Mouse (Mus musculus): ENCODE measurements around the gene Platr25.
A peak's percentile ranks its signal among the peaks of the same experiment; 100 is the strongest.
"Not testable (repeated sequence)": the region's sequence is repeated elsewhere in the genome, so short reads cannot be mapped to it uniquely, and the experiment has no call there.

Gene Platr25

GRCm38 (mm10) chr13:62760432-62761415 is at the start of gene Platr25:
Gene Platr25, minus strand, starts transcription at chr13:62760709.
- peak; percentile 89 for DNase-seq

GRCm38 (mm10) chr13:62807981-62808380 is 47.5 kb upstream of the Platr25 start:
- not testable (repeated sequence) for DNase-seq

GRCm38 (mm10) chr13:62786135-62786493 is 25.6 kb upstream of the Platr25 start:
- not testable (repeated sequence) for DNase-seq

- DNase-seq = peak; percentile 69
These were observed 25.0 kb upstream of the Platr25 start, which contains the start of gene Gm5141 for GRCm38 (mm10) chr13:62785199-62786134. Gene Gm5141, minus strand, starts transcription at chr13:62785808.

GRCm38 (mm10) chr13:62763806-62764205 is 3.3 kb upstream of the Platr25 start:
- DNase-seq = peak; percentile 25

- no peak for DNase-seq
These were observed 27.2 kb downstream of the Platr25 start for GRCm38 (mm10) chr13:62733322-62733721.

- DNase-seq = not testable (repeated sequence)
These were observed 47.9 kb downstream of the Platr25 start for GRCm38 (mm10) chr13:62712611-62713010.

- DNase-seq = not testable (repeated sequence)
These were observed 75.2 kb downstream of the Platr25 start for GRCm38 (mm10) chr13:62685287-62685648.

GRCm38 (mm10) chr13:62684608-62685286 is 75.8 kb downstream of the Platr25 start:
- peak; percentile 67 for DNase-seq

GRCm38 (mm10) chr13:62653369-62653743 is 107.2 kb downstream of the Platr25 start:
- DNase-seq = no peak

- peak; percentile 93 for DNase-seq
These were observed 107.7 kb downstream of the Platr25 start for GRCm38 (mm10) chr13:62652681-62653368.

- DNase-seq = peak; percentile 62
These were observed 133.4 kb downstream of the Platr25 start for GRCm38 (mm10) chr13:62627071-62627470.

GRCm38 (mm10) chr13:62624277-62624665 is 136.2 kb downstream of the Platr25 start:
- peak; percentile 23 for DNase-seq

- peak; percentile 92 for DNase-seq
These were observed 136.8 kb downstream of the Platr25 start, which contains the start of gene 6720489N17Rik for GRCm38 (mm10) chr13:62623577-62624276. Gene 6720489N17Rik, minus strand, starts transcription at chr13:62624182.

All from retina, postnatal 1 day (tissue).